Mouse (Mus musculus): Measurements from ENCODE around the gene Dph5.

DNA sequence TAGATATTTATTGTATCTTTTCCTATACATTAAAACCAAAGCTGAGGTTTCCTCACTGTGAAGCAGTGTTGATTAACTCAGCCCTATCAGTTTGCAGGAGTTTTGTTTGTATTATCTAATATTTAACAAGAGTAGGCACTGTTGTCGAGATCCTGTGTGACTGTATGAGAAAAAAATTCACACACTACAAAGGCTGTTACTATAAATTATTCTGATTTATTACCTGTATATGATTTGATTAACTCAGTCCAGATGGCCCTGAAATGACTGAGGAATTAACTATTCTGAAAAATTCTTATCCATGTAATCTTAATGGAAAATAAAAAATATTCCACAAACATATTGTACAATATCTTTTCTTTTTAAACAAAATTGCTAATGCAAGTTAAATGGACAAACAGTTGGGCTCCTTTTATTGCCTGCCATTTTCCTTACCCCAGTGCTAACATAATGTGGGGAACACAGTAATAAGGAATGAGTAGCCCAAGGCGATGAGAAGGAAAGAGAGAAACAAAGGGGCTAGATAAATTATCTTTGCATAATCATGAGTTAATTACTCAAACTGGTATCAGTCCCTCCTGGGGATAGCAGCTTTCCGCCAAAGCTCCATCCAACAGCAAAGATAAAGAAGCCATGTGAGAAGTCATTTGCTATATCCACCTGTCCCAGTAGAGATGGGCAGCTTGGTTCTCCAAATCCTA lies 61.7 kb downstream of the Dph5 start:
- TF ChIP-seq CTCF (IDR thresholded peaks at IDR 0.05; ENCODE audit: borderline replicate concordance, extremely low read depth, insufficient read depth, insufficient read length), result no peak
- no peak for TF ChIP-seq POLR2A (IDR thresholded peaks at IDR 0.05; ENCODE audit: borderline replicate concordance, extremely low read depth, insufficient read depth, insufficient read length, poor library complexity, severe bottlenecking)

All from brain, embryonic 14.5 days (tissue).